Mouse (Mus musculus) kidney, postnatal 10 days (tissue): ENCODE results near the gene 4932438A13Rik.

Experiments used
- DNase-seq: peaks from one replicate; pipeline ENCODE4 v3.0.0; 2021; ENCODE audit warnings: mixed read lengths

The 4932438A13Rik gene

GRCm38 (mm10) chr3:36941572-36941971 lies 78.7 kb downstream of the 4932438A13Rik start:
- DNase-seq, result no peak

DNA sequence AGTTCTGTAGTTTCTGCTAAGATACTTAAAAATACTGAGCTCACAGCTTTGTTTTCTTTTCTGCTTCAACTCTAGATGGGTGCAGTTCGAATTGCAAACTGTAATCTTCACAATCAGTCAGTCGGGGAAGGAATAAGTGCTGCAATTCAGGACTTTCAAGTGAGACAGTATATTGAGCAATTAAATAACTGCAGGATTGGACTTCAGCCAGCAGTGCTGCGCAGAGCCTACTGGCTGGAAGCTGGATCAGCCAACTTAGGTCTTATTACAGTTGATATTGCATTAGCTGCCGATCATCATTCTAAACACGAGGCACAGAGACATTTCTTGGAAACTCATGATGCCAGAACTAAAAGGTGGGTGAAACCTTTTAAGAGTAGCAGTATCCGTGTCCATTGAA lies 79.2 kb downstream of the 4932438A13Rik start:
- peak; percentile 28 for DNase-seq

DNA sequence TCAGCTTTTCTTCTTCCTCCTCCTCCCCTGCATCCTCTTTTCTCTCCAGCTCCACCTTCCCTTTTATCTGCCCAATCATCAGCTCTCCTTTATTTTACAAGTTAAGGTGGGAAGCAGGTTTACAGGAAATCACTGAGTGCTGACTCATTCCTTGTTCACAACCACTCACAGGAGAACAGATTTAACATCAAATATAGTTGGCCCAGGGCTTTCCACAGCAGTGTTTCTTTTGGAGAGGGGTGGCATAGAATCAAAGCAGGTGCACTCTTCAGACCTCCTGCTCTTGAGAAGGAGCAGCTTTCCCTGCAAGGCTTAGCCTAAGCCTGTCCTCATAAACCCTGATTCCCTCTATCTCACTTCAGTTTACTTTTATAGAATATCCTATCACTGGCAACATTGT lies 80.8 kb downstream of the 4932438A13Rik start:
- DNase-seq, result no peak

GRCm38 (mm10) chr3:37037979-37038378 lies 175.1 kb downstream of the 4932438A13Rik start:
- DNase-seq, result no peak

DNA sequence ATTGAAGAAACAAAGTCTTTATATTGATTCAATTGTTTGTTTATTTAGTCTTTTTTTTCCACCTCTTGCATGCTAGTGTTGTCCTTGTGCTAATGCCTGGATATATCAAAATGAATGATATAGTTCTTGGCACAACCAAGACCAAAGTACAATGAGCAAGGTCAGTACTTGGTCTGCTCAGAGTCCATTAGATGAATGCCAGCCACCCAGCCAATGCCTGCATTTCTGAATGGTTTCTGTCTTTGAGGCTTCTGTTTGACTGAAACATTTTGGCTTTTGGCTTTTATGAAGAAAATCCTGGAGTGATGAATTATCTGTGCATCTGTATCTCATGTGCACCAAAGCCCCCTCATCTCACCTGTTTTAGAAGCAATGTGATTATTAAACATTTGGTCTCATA lies 176.9 kb downstream of the 4932438A13Rik start:
- DNase-seq, result peak; percentile 23

- no peak for DNase-seq
Measured at GRCm38 (mm10) chr3:37051491-37051890, 188.6 kb downstream of the 4932438A13Rik start.

GRCm38 (mm10) chr3:37063406-37063805 lies 200.5 kb downstream of the 4932438A13Rik start, which contains the start of gene Adad1:
Adad1 (plus strand) TSS chr3:37063527.
- DNase-seq, result peak; percentile 7

DNA sequence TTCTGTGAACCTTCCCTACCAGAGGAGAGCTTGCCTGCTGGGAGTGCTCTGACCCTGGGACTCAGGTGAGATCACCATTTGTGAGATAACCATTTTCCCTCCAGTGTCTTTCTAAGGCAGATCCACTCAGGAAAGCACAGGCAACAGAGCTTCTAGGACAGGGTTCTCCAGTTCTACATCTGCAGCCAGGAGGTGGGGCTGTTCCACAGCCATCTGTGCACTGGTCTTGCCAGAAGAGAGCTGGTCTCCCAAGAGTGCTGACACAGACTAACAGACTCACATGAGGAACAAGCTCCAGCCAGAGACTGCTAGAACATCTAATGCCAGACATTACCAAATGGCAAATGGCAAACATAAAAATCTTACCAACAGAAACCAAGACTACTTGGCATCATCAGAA lies 210.3 kb downstream of the 4932438A13Rik start:
- peak; percentile 80 for DNase-seq

GRCm38 (mm10) chr3:37084860-37085259 lies 222.0 kb downstream of the 4932438A13Rik start:
- DNase-seq, result no peak

GRCm38 (mm10) chr3:37090721-37091120 lies 227.8 kb downstream of the 4932438A13Rik start:
- no peak for DNase-seq
